Mouse (Mus musculus): ENCODE data around the gene Jak1. TPM values are rescaled to one million over a fixed set of nuclear protein-coding genes. Genes with fewer than 3 reads are reported as not detected.

Jak1 gene
- polyA plus RNA-seq, 1 experiment = 72.3 TPM

GRCm38 (mm10) chr4:101146047-101146745, 118.9 kb downstream of the Jak1 start:
- no peaks in the 10 kb centered on the region for H3K4me1 ChIP-seq (ENCODE audit: control insufficient read depth, insufficient read depth, low read length)
- no peak for TF ChIP-seq POLR2A (IDR thresholded peaks at IDR 0.05; ENCODE audit: extremely low read depth, insufficient read depth, low read length)
- peak; percentile 89 for TF ChIP-seq CTCF (IDR thresholded peaks at IDR 0.05; ENCODE audit: extremely low read depth, insufficient read depth, low read length)
- H3K27ac ChIP-seq (ENCODE audit: insufficient read depth, low read length) = no peak overlapping the region
- no peak overlapping the region for H3K4me3 ChIP-seq (ENCODE audit: insufficient read depth, low read length)

- Histone ChIP-seq H3K27ac (ENCODE audit: insufficient read depth, low read length) (no peak overlapping the region), H3K4me1 (ENCODE audit: control insufficient read depth, insufficient read depth, low read length) (no peaks in the 10 kb centered on the region), H3K4me3 (ENCODE audit: insufficient read depth, low read length) (no peak overlapping the region)
- no peak for TF ChIP-seq POLR2A (IDR thresholded peaks at IDR 0.05; ENCODE audit: extremely low read depth, insufficient read depth, low read length)
- no peak for TF ChIP-seq CTCF (IDR thresholded peaks at IDR 0.05; ENCODE audit: extremely low read depth, insufficient read depth, low read length)
These were observed 120.3 kb downstream of the Jak1 start for GRCm38 (mm10) chr4:101144790-101145189.

- TF ChIP-seq CTCF (IDR thresholded peaks at IDR 0.05; ENCODE audit: extremely low read depth, insufficient read depth, low read length) (no peak), POLR2A (IDR thresholded peaks at IDR 0.05; ENCODE audit: extremely low read depth, insufficient read depth, low read length) (no peak)
- no peaks in the 10 kb centered on the region for H3K4me1 ChIP-seq (ENCODE audit: control insufficient read depth, insufficient read depth, low read length)
- no peak overlapping the region for H3K4me3 ChIP-seq (ENCODE audit: insufficient read depth, low read length)
- H3K27ac ChIP-seq (ENCODE audit: insufficient read depth, low read length) = no peak overlapping the region
These were observed 120.7 kb downstream of the Jak1 start for GRCm38 (mm10) chr4:101144361-101144760.

GRCm38 (mm10) chr4:101143901-101144300, 121.2 kb downstream of the Jak1 start:
- no peak overlapping the region for H3K4me3 ChIP-seq (ENCODE audit: insufficient read depth, low read length)
- no peak overlapping the region for H3K27ac ChIP-seq (ENCODE audit: insufficient read depth, low read length)
- H3K4me1 ChIP-seq (ENCODE audit: control insufficient read depth, insufficient read depth, low read length) = no peaks in the 10 kb centered on the region
- TF ChIP-seq POLR2A (IDR thresholded peaks at IDR 0.05; ENCODE audit: extremely low read depth, insufficient read depth, low read length) (no peak), CTCF (IDR thresholded peaks at IDR 0.05; ENCODE audit: extremely low read depth, insufficient read depth, low read length) (no peak)

- Histone ChIP-seq H3K4me3 (ENCODE audit: insufficient read depth, low read length) (no peak overlapping the region), H3K4me1 (ENCODE audit: control insufficient read depth, insufficient read depth, low read length) (no peaks in the 10 kb centered on the region), H3K27ac (ENCODE audit: insufficient read depth, low read length) (no peak overlapping the region)
- TF ChIP-seq POLR2A (IDR thresholded peaks at IDR 0.05; ENCODE audit: extremely low read depth, insufficient read depth, low read length) (no peak), CTCF (IDR thresholded peaks at IDR 0.05; ENCODE audit: extremely low read depth, insufficient read depth, low read length) (no peak)
These were observed 123.3 kb downstream of the Jak1 start for GRCm38 (mm10) chr4:101141768-101142167.

- Histone ChIP-seq H3K27ac (ENCODE audit: insufficient read depth, low read length) (no peak overlapping the region), H3K4me3 (ENCODE audit: insufficient read depth, low read length) (no peak overlapping the region), H3K4me1 (ENCODE audit: control insufficient read depth, insufficient read depth, low read length) (no peaks in the 10 kb centered on the region)
- no peak for TF ChIP-seq CTCF (IDR thresholded peaks at IDR 0.05; ENCODE audit: extremely low read depth, insufficient read depth, low read length)
- no peak for TF ChIP-seq POLR2A (IDR thresholded peaks at IDR 0.05; ENCODE audit: extremely low read depth, insufficient read depth, low read length)
These were observed 127.1 kb downstream of the Jak1 start for GRCm38 (mm10) chr4:101137975-101138374.

- TF ChIP-seq POLR2A (IDR thresholded peaks at IDR 0.05; ENCODE audit: extremely low read depth, insufficient read depth, low read length) (no peak), CTCF (IDR thresholded peaks at IDR 0.05; ENCODE audit: extremely low read depth, insufficient read depth, low read length) (no peak)
- Histone ChIP-seq H3K27ac (ENCODE audit: insufficient read depth, low read length) (no peak overlapping the region), H3K4me3 (ENCODE audit: insufficient read depth, low read length) (no peak overlapping the region), H3K4me1 (ENCODE audit: control insufficient read depth, insufficient read depth, low read length) (no peaks in the 10 kb centered on the region)
These were observed 129.2 kb downstream of the Jak1 start for GRCm38 (mm10) chr4:101135909-101136308.

- Histone ChIP-seq H3K4me3 (ENCODE audit: insufficient read depth, low read length) (no peak overlapping the region), H3K4me1 (ENCODE audit: control insufficient read depth, insufficient read depth, low read length) (no peaks in the 10 kb centered on the region), H3K27ac (ENCODE audit: insufficient read depth, low read length) (no peak overlapping the region)
- TF ChIP-seq POLR2A (IDR thresholded peaks at IDR 0.05; ENCODE audit: extremely low read depth, insufficient read depth, low read length) (no peak), CTCF (IDR thresholded peaks at IDR 0.05; ENCODE audit: extremely low read depth, insufficient read depth, low read length) (no peak)
These were observed 130.1 kb downstream of the Jak1 start for GRCm38 (mm10) chr4:101135013-101135412.

- Histone ChIP-seq H3K27ac (ENCODE audit: insufficient read depth, low read length) (no peak overlapping the region), H3K4me1 (ENCODE audit: control insufficient read depth, insufficient read depth, low read length) (no peaks in the 10 kb centered on the region), H3K4me3 (ENCODE audit: insufficient read depth, low read length) (no peak overlapping the region)
- TF ChIP-seq CTCF (IDR thresholded peaks at IDR 0.05; ENCODE audit: extremely low read depth, insufficient read depth, low read length) (no peak), POLR2A (IDR thresholded peaks at IDR 0.05; ENCODE audit: extremely low read depth, insufficient read depth, low read length) (no peak)
These were observed 144.1 kb downstream of the Jak1 start for GRCm38 (mm10) chr4:101121002-101121401.

GRCm38 (mm10) chr4:101107122-101107521, 158.0 kb downstream of the Jak1 start:
- no peak for TF ChIP-seq POLR2A (IDR thresholded peaks at IDR 0.05; ENCODE audit: extremely low read depth, insufficient read depth, low read length)
- no peak for TF ChIP-seq CTCF (IDR thresholded peaks at IDR 0.05; ENCODE audit: extremely low read depth, insufficient read depth, low read length)

More at GRCm38 (mm10) chr4:101107122-101107521, 158.0 kb downstream of the Jak1 start:
- Histone ChIP-seq H3K4me3 (ENCODE audit: insufficient read depth, low read length) (no peak overlapping the region), H3K4me1 (ENCODE audit: control insufficient read depth, insufficient read depth, low read length) (no peaks in the 10 kb centered on the region), H3K27ac (ENCODE audit: insufficient read depth, low read length) (no peak overlapping the region)

Other genes with a start within 250 kb of the Jak1 start
- gene Gm10577, start 244.6 kb downstream of the Jak1 start, polyA plus RNA-seq (2012; rRNA removed) = not detected in 2 replicates
- gene Raver2, start 196.3 kb downstream of the Jak1 start, polyA plus RNA-seq (2012; rRNA removed) = 15.7 and 17.1 TPM in 2 replicates
- 31.7 and 33.6 TPM in 2 replicates for gene Ak4, start 154.0 kb upstream of the Jak1 start, polyA plus RNA-seq (2012; rRNA removed)
- 144 and 145 TPM in 2 replicates for gene Dnajc6, start 231.4 kb upstream of the Jak1 start, polyA plus RNA-seq (2012; rRNA removed)

Data from cortical plate, adult 2 months (tissue).